Mouse (Mus musculus) brain, embryonic 14.5 days (tissue): ENCODE measurements at regions not wholly inside any gene's neighbourhood (a gene's known extent, or its start where the extent isn't known, plus 50 kb on each side); places are given as distances from the start of the nearest gene placed in this dataset.

Experiments
- CTCF ChIP-seq: fragments of 200-500 bp; IDR thresholded peaks from 2 replicates; pipeline ENCODE4 v1.5.1; 2012; ENCODE audit warnings: inconsistent platforms, mild to moderate bottlenecking, moderate library complexity, borderline replicate concordance; ENCODE audit not compliant: insufficient read depth, insufficient read length; ENCODE audit errors: extremely low read depth
- POLR2A ChIP-seq: fragments of 200-500 bp; IDR thresholded peaks from 2 replicates; pipeline ENCODE4 v1.6.1; 2012; ENCODE audit warnings: mild to moderate bottlenecking, inconsistent platforms, borderline replicate concordance; ENCODE audit not compliant: poor library complexity, insufficient read depth, insufficient read length, severe bottlenecking; ENCODE audit errors: extremely low read depth

DNA sequence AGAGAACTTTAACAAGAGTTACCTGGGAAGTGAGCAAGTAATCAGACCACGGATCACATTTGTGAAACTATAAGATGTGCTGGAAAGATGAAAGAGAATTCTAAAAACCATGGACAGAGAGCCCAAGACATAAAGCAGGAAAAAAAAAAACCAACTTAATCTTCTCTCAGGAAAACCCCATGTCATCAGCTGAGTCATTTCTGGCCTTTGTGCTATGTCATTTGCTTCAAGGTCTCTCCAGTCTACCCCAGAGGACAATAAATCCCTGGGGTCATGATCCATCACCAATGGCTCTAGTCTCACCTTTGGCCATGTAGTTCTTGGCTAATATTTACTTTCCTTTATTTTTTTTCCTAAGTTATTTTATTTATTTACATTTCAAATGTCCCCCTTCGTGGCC lies 174.5 kb downstream of the Gpam start:
- no peak for TF ChIP-seq POLR2A
- TF ChIP-seq CTCF = no peak
